Mouse (Mus musculus) testis, adult 2 months (tissue): ENCODE measurements around the gene Ctdnep1. TPM values are rescaled to one million over a fixed set of nuclear protein-coding genes. Genes with fewer than 3 reads are reported as not detected.
A peak's percentile ranks its signal among the peaks of the same experiment; 100 is the strongest.

Experiments
- H3K27ac ChIP-seq: fragments of 200-500 bp; 2 replicates; pipeline ENCODE4 v1.5.1; 2012; ENCODE audit warnings: low read depth, low read length; ENCODE audit not compliant: control insufficient read depth, insufficient read depth
- H3K27me3 ChIP-seq: fragments of 200-500 bp; 2 replicates; pipeline ENCODE4 v1.6.1; 2012; ENCODE audit warnings: mild to moderate bottlenecking, low read length, moderate library complexity; ENCODE audit not compliant: control insufficient read depth, insufficient read depth
- H3K36me3 ChIP-seq: fragments of 200-500 bp; 2 replicates; pipeline ENCODE4 v1.6.1; 2012; ENCODE audit warnings: mild to moderate bottlenecking, low read length; ENCODE audit not compliant: control insufficient read depth, insufficient read depth
- H3K4me1 ChIP-seq: fragments of 200-500 bp; 2 replicates; pipeline ENCODE4 v1.6.1; 2012; ENCODE audit warnings: low read length; ENCODE audit not compliant: control insufficient read depth, insufficient read depth
- H3K4me3 ChIP-seq: fragments of 200-500 bp; 2 replicates; pipeline ENCODE4 v1.5.1; 2012; ENCODE audit warnings: low read depth, mild to moderate bottlenecking, low read length, moderate library complexity, mixed read lengths; ENCODE audit not compliant: control insufficient read depth
- CTCF ChIP-seq: fragments of 200-500 bp; IDR thresholded peaks from 2 replicates; pipeline ENCODE4 v1.5.1; 2012; ENCODE audit warnings: low read depth, mild to moderate bottlenecking, inconsistent platforms, low read length, moderate library complexity; ENCODE audit not compliant: control insufficient read depth, insufficient read depth, insufficient replicate concordance
- POLR2A ChIP-seq: fragments of 200-500 bp; IDR thresholded peaks from 2 replicates; pipeline ENCODE4 v1.6.1; 2012; ENCODE audit warnings: low read depth, mild to moderate bottlenecking, inconsistent platforms, low read length, moderate library complexity; ENCODE audit not compliant: control insufficient read depth
- polyA plus RNA-seq: library from polyadenylated mRNA; depleted of rRNA; stranded (reverse); fragments of >200 nt; gene quantifications from 2 replicates; pipeline ENCODE4 v1.2.3, GENCODE M21; 2012

Gene Ctdnep1
- polyA plus RNA-seq, 1 experiment, result 137 TPM

- Histone ChIP-seq H3K27me3 (no peaks in the 10 kb centered on the region), H3K4me3 (peak within 1 kb of the TSS; percentile 33), H3K36me3 (no peaks in the 10 kb centered on the region; the same call in 1 of the 2 replicates), H3K4me1 (peaks cover 20% of the 10 kb centered on the region), H3K27ac (no peak within 1 kb of the TSS)
- TF ChIP-seq POLR2A, result no peak
- TF ChIP-seq CTCF, result no peak
Observed at GRCm38 (mm10) chr11:69964650-69965270, 16.2 kb upstream of the Ctdnep1 start, which contains the start of gene Cldn7. Gene Cldn7 (plus strand): TSS chr11:69964779.

- H3K27me3 ChIP-seq, result no peaks in the 10 kb centered on the region
- H3K4me1 ChIP-seq, result peaks cover 20% of the 10 kb centered on the region
- H3K36me3 ChIP-seq, result peaks cover under 1% of the 10 kb centered on the region; the same call in 1 of the 2 replicates
- TF ChIP-seq CTCF (no peak), POLR2A (no peak)
- no peak overlapping the region for H3K27ac ChIP-seq
- peak overlapping the region; percentile 34 for H3K4me3 ChIP-seq
Observed at GRCm38 (mm10) chr11:69965271-69966005, 15.5 kb upstream of the Ctdnep1 start.

- peaks cover 20% of the 10 kb centered on the region for H3K4me1 ChIP-seq
- H3K4me3 ChIP-seq, result peak overlapping the region; percentile 42
- H3K27me3 ChIP-seq, result no peaks in the 10 kb centered on the region
- TF ChIP-seq CTCF (no peak), POLR2A (no peak)
- H3K36me3 ChIP-seq, result peaks cover 2% of the 10 kb centered on the region; the same call in 1 of the 2 replicates
- peak overlapping the region; percentile 35; the same call in 1 of the 2 replicates for H3K27ac ChIP-seq
Observed at GRCm38 (mm10) chr11:69966006-69966859, 14.7 kb upstream of the Ctdnep1 start.

DNA sequence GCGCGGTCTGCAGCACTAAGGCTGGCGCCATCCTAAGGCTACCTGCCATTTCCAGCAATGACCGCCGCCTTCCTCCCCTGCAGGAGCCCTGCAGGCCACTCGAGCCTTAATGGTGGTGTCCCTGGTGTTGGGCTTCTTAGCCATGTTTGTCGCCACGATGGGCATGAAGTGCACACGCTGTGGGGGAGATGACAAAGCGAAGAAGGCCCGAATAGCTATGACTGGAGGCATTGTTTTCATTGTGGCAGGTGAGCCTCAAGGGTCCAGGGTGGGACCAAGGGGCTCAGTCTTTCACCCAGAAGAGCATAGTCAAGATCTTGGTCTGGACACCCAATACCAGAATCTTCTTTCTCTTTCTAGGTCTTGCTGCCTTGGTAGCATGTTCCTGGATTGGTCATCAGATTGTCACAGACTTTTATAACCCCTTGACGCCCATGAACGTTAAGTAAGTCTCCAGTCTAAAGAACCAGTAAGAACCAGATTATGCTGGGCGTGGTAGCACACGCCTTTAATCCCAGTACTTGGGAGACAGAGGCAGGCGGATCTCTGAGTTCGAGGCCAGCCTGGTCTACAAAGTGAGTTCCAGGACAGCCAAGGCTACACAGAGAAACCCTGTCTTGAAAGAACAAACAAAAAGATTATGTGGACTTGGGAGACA lies 14.0 kb upstream of the Ctdnep1 start:
- TF ChIP-seq CTCF, result no peak
- no peak for TF ChIP-seq POLR2A
- H3K27ac ChIP-seq, result 0 out of 2 replicates have a peak overlapping the region, but pooled peaks have one; percentile 35
- H3K36me3 ChIP-seq, result peaks cover 2% of the 10 kb centered on the region; the same call in 1 of the 2 replicates
- H3K4me3 ChIP-seq, result peak overlapping the region; percentile 42
- H3K4me1 ChIP-seq, result peaks cover 20% of the 10 kb centered on the region
- H3K27me3 ChIP-seq, result no peaks in the 10 kb centered on the region

- peaks cover 2% of the 10 kb centered on the region; the same call in 1 of the 2 replicates for H3K36me3 ChIP-seq
- no peak overlapping the region for H3K4me3 ChIP-seq
- no peaks in the 10 kb centered on the region for H3K27me3 ChIP-seq
- no peak overlapping the region for H3K27ac ChIP-seq
- peaks cover 20% of the 10 kb centered on the region for H3K4me1 ChIP-seq
- no peak for TF ChIP-seq CTCF
- TF ChIP-seq POLR2A, result no peak
Observed at GRCm38 (mm10) chr11:69968793-69969192, 12.2 kb upstream of the Ctdnep1 start.

DNA sequence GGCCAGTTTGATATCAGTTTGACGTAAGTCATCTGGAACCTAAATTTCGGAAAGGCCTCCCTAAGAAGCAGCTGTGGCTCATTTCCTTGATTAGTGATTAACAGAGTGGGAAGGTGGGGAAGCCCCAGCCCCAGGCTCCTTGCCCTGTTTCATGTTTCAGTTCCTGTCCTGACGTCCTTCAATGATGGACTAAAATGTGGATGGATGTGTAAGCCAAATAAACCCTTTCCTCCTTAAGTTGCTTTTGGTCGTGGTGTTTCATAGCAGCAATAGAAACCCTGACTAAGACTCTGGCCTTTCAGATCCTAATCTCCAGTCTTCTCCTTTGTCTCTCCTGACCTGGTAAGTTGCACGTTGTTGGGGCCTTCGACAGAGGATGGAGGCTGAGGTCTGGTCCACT lies 10.7 kb upstream of the Ctdnep1 start:
- H3K4me1 ChIP-seq, result peaks cover 19% of the 10 kb centered on the region
- H3K27me3 ChIP-seq, result no peaks in the 10 kb centered on the region
- H3K36me3 ChIP-seq, result peaks cover 2% of the 10 kb centered on the region; the same call in 1 of the 2 replicates
- H3K4me3 ChIP-seq, result no peak overlapping the region
- no peak overlapping the region for H3K27ac ChIP-seq
- TF ChIP-seq POLR2A (no peak), CTCF (no peak)
